Mouse (Mus musculus) liver, adult (tissue): Measurements from ENCODE around the gene Emg1.

Experiments
- GATA4 ChIP-seq: IDR thresholded peaks from 2 replicates; pipeline ENCODE4 v1.6.1; 2014; ENCODE audit warnings: mild to moderate bottlenecking, low read length; ENCODE audit not compliant: insufficient replicate concordance

Gene Emg1

DNA sequence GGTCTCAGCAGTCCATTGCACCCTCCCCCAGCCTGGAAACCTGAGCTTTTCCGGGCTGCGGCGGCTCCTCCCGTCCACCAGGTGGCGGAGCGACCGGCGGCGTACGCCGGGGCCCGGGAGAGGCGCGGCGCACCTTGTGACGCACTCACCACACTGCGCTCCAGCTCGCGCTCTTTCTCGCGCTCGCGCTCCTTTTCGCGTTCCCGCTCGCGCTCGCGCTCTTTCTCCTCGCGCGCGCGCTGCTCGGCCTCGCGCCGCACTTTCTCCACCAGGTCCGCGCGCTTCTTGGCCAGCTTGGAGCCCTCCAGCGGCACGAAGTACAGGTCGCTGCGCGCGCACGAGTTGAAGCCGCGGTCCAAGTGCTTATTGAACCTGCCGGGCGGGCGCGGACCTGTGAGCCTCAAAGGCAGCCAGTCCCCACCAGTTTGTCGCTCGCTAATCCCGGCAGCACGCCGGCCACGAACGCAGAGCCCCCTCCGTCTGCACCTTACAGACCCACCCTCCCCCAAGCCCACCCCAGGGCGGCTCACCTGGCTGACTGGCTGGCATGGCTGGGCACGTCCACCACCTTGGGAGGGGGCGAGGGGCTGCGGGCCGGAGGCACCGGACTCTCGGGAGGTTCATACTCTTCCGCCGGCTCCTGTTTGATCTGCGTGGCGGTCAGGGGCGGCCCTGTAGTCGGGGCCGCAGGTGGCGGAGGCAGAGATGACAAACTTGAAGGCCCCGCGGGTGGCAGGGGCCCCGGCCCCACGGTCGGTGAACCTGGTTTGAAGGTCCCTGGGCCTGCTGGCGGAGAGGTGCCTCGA, 33.7 kb upstream of the Emg1 start:
- 0 out of 2 replicates have a peak, but pooled peaks have one; percentile 29 for TF ChIP-seq GATA4

DNA sequence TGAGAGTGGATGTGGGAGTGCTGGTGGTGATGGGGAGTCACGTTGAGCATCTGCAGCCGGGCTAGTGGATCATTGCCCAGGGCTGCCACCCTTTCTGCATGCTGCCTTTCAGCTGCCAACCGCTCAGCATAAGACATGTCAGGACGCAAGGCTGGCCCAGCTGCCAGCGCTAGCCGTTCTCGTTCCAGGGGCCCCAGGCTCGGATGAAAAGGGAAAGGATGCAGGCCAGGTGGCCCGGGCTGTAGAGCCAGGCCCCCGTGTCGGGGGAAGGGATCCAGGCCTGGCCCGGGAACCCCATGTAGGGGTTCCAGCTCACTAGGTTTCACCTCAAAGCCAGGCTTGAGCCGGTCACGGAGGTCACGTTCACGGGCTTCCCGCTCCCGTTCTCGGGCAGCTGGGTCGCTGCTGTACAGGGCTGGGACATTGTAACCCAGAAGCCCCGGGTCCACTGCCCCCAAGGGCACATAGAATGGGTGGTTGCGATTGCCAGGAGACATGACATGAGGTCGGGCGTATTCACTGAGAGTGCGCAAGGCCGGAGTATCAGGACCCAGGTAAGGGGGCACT, 32.9 kb upstream of the Emg1 start:
- TF ChIP-seq GATA4: no peak

DNA sequence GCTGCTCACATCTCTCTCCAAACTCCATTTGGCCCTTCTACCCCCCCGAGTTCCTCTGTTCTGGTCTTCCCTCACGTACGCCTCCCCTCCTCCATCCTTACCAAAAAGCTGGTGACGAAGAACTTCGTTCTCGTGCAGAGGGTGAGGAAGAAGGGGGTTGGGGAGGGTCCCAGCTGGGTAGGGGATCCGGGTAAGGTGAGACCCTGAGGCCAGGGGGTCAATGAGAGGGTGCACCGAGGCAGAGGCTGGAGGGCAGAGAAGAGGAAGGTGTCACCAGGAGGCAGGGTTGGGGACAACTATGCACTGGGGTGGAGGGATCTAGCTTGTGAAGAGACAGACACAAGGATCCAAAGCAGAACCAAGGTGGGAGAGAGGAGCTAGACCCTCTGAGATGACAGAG, 31.7 kb upstream of the Emg1 start:
- no peak for TF ChIP-seq GATA4

DNA sequence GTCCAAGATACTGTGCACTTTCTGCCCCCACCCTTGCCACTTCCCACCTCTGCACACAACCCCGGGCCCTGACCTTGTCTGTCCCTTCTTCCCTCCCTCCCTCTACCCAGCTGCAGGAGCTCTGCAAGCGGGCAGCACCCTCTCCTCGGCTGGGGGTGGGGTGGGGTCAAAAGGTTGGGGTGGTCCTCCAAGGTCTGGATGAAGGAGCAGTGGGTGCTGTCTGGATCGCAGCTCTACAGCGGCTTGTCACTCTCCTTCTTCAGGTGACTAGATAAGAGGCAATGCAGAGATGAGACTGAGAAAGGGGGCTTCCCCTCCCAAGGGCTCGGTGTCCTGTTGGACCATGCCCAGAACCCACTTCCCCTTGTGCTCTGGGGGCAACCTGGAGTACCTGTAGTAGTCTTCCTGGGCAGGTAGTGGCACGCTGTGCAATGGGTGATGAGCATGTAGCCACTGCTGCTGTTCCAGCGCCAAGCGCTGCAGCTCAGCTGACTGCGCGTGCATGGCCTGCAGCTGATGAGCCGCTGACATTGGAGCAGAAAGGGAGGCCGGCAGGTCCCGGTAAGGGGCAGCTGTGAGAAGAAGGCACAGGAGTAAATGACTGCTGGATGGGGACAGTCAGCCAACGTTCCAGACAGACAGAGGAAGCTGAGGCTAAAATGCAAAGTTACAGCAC, 31.0 kb upstream of the Emg1 start:
- TF ChIP-seq GATA4: no peak

DNA sequence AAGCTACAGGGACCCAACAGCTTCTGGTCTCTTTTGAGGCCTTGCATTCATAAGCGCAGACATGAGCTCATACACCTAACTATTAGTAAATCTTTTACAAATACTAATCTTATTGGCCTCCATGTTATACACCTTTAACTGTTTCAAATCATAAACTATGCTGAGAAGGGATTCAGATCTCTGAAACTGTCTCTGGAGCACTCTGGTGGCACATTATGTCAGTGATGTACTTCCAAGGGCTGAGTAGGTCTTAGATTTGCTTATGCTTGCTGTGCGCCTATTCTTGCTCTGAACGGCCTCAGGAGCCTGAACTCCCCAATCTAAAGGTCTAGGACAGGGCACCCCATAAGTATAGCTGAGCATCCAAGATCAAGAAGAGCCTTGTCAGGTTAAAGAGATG, 29.9 kb upstream of the Emg1 start:
- no peak for TF ChIP-seq GATA4

DNA sequence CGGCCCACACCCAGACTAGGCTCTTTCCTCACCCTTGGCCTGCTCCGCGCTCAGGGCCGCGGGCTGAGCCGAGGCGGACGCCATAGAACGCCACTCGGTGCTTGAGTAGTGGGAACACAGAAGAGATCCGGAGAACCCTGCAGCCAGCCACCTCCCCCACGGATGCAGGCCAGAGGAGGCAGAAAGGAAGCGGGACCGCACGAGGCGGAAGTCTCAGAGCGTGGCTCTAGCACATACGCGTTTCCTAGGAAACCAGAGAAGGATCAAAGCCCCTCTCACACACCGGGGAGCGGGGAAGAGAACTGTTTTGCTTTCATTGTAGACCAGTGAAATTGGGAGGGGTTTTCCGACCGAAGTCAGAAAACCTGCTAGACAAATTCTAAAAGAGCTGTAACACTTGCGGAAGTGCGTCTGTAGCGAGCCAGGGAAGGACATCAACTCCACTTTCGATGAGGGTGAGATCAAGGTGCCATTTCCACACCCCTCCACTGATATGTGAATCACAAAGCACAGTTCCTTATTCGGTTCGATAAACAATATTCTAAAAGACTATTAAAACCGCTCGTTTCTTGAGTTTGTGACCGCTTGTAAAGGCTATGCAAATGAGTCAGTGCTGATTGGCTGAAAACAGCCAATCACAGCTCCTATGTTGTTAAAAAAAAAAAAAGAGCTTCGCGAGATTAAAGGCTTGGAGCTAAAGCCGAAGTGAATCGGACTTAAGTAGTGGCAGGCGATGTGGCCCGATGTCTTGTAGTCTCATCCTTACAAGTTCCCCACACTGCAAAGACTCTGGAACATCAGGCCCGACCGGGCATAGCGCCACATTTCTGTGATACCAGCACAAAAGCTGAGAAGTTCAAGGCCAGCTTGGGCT, 29.1 kb upstream of the Emg1 start, which contains the start of gene Grcc10:
Gene Grcc10, minus strand, starts transcription at position 487 of the 874 bp plus-strand sequence.
- TF ChIP-seq GATA4: no peak

DNA sequence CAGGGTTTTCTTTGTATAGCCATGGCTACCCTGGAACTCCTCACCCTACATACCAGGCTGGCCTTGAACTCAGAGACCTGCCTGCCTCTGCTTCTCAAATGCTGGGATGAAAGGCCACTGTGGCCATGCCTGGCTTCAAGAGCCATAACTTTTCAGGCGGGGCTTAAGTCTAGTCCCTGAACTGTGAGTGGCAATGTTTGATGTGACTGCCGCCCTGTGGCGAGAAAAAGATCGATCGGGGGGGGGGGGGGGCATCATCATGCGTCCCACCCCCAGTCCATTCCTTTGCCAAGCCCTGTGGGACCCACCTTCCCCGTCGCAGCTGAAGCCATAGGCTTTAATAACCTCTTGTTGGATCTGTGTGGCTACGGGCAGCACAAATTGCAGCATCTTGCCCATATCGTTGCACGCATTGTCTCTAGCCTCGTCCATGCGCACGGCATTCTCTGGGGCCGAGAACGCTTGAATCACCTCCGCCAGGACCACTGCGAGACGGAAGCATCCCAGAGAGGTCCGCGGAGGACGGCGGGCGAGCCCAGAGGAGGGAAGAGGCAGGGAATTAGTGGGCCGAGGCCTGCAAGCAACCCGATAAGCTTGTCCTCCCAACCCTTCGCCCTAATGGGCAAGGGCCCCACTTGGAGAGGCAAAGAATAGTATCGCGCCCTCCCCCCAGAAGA, 28.4 kb upstream of the Emg1 start:
- TF ChIP-seq GATA4: no peak

DNA sequence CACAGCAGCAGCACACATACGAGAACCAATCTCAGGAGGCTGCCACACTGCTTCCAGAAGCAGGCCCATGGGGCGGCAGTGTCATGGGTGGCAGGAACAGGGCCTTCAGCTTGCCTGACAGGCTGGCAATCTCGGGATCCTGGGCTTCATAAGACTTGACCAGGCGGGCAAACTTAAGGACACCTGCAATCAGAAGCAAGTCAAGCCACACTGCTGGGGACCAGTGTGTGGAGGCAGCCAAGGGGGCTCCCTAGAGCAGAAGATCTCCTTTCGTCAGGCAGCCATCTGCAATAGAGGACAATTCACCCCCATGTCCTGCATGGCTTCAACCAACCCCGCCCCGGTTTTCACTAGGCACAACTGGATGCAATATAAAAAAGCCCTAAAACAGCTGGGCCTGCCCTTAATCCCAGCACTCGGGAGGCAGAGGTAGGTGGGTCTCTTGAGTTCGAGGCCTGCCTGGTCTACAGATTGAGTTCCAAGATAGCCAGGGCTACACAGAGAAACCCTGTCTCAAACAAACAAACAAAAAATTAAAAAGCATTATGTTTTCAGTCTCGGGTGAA, 27.3 kb upstream of the Emg1 start:
- no peak for TF ChIP-seq GATA4

DNA sequence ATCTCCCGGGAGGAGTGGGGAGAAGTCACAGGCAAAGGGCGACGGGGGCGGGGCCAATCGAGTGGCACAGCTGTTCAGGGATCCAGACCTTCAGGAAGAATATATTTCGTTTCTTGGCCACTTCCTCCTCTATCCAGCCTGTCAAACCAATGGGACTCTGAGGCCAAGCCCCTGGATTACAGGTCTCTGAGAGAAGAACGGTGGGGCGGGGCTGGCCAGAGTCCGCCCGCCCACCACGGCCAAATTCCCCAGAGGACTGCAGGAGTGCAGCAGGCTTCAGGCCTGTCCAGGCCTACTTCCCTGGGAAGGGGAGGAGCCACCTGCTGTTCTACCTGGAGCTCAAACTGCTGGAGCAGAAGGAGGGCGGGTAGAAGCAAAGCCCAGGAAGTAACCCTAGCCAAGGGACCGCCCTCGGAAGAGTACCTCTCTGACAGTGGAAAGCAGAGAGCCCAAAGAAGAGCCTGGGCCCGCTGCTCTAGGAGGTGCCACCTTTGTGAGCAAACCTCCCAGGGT, 26.6 kb upstream of the Emg1 start, which contains the start of gene Ptpn6:
Gene Ptpn6, minus strand, starts transcription at position 204 of the 513 bp plus-strand sequence.
- TF ChIP-seq GATA4: no peak

DNA sequence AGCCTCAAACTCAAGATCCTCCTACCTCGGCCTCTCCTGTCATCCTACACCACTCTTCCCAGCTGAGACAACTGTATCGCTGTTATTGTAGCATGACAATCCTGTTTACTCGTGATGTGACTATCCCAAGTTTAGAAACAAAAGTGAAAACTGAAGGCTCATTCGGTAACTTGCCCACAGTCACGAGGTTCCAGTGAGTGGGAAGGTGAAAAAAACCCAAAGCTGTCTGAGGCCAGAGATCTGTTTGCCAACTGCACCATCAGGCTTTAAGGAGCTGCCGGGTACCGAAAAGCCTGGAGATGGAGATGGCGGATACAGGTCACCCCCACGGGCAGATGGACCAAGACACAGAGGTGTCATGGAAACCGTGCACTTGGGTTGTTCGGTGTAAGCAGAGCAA, 25.1 kb upstream of the Emg1 start:
- no peak for TF ChIP-seq GATA4

DNA sequence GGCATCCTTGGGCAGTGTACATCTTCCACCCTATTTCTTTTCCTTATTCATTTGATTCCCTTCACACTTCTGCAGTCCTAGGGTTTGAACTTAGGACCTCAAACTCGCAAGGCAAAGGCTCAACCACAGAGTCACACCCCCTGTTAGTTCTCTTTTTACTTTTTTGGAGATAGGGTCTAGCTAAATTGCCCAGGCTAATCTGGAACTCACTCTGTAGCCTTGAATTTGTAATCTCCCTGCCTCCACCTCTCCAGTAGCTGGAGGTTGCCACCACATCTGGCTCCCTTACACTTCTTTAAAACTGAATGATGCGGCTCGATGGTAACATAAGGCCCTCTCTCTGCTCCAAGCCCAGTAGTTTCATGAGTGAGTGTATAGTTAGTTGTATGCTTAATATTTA, 22.4 kb upstream of the Emg1 start:
- no peak for TF ChIP-seq GATA4

DNA sequence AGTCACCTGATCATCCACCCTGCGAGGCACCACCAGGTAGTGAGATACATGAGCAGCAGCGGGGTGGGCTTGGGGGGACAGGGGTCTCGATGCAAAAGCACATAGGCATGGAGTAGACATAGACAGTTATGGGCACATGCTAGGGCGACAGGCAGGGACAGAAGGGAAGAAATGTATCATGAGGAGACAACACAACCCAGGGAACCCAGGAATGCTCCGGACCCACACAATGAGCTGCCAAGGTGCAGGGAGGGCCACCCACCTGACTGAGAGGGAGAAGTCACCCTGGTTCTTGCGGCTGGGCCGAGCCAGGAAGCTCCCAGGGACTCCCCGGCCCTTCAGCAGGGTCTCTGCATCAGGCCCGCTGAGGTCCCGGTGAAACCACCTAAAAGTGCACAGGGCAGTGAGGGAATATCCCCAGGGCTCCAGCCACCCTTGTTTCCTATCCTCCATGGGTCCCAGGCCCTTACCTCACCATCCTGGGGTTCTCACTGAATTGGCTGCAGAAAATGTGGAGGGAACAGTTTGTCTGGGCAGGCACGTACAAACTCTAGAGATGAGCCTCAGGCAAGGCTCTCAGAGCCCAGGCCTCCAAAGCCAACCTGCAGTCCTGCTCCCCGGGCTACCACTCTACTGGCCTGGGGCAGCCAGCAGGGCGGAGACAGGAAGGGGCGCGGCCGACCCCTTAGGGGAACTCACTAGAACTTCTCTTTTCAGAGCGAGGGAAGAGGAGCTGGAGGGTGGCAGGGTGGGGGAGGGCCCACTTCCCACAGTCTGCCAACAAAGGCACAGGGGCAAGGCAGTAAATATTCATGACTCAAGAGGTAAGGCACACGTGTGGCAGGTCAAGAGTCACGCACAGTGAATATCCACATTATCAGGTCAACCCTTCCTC, 20.7 kb upstream of the Emg1 start:
- no peak for TF ChIP-seq GATA4

DNA sequence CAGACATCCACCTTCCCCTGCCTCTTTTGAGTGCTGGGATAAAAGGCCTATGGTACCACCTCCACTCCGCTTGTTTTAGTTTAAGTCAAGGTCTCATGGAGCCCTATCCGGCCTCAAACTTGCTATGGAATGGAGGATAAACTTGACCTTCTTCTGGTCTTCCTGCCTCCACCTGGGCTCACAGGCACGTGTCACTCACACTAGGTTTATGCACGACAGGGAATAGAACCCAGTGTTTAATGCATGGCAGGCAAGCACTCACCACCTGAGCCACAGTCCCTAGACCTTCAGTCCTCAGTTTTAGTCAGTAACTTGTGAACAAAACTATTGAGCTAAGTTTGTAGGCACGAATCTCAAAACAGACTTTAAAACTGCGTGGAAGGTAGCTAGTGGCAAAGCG, 19.1 kb upstream of the Emg1 start:
- no peak for TF ChIP-seq GATA4
